Mouse (Mus musculus) neural tube, embryonic 13.5 days (tissue): ENCODE measurements at regions not wholly inside any gene's neighbourhood (a gene's known extent, or its start where the extent isn't known, plus 50 kb on each side); places are given as distances from the start of the nearest gene placed in this dataset.

Source experiments
- ATAC-seq: fragments of 200-750 bp; cut with Nextera tagmentation; 2 replicates; pipeline ENCODE4 v1.8.0; 2017; ENCODE audit warnings: low read depth, mild to moderate bottlenecking, moderate TSS enrichment, moderate library complexity
- H3K27ac ChIP-seq: fragments of 300-500 bp; sonication (generic); replicated peaks from 2 replicates; pipeline ENCODE4 v1.5.1; 2015; ENCODE audit warnings: moderate library complexity, mild to moderate bottlenecking, inconsistent platforms
- H3K27me3 ChIP-seq: fragments of 300-500 bp; sonication (generic); 2 replicates; pipeline ENCODE4 v1.6.1; 2015; ENCODE audit warnings: mild to moderate bottlenecking, inconsistent platforms
- H3K36me3 ChIP-seq: fragments of 300-500 bp; sonication (generic); 2 replicates; pipeline ENCODE4 v1.6.1; 2015; ENCODE audit warnings: mild to moderate bottlenecking, inconsistent platforms
- H3K4me1 ChIP-seq: fragments of 300-500 bp; sonication (generic); replicated peaks from 2 replicates; pipeline ENCODE4 v1.6.1; 2015; ENCODE audit warnings: inconsistent platforms
- H3K4me2 ChIP-seq: fragments of 300-500 bp; sonication (generic); 2 replicates; pipeline ENCODE4 v1.6.1; 2015; ENCODE audit warnings: inconsistent platforms, mild to moderate bottlenecking, moderate library complexity
- H3K4me3 ChIP-seq: fragments of 300-500 bp; sonication (generic); 2 replicates; pipeline ENCODE4 v1.5.1; 2015; ENCODE audit warnings: mild to moderate bottlenecking, inconsistent platforms
- H3K9ac ChIP-seq: fragments of 300-500 bp; sonication (generic); 2 replicates; pipeline ENCODE4 v1.6.1; 2015; ENCODE audit warnings: moderate library complexity, mild to moderate bottlenecking, inconsistent platforms
- H3K9me3 ChIP-seq: fragments of 300-500 bp; sonication (generic); 2 replicates; pipeline ENCODE4 v1.6.1; 2016; ENCODE audit warnings: inconsistent platforms
- WGBS: fragments of 180-500 bp; shearing (Covaris S2); methylation state at CpG from one replicate; pipeline ENCODE4 v1.1.7; 2015; 5-methylcytosine and 5-hydroxymethylcytosine counted together

DNA sequence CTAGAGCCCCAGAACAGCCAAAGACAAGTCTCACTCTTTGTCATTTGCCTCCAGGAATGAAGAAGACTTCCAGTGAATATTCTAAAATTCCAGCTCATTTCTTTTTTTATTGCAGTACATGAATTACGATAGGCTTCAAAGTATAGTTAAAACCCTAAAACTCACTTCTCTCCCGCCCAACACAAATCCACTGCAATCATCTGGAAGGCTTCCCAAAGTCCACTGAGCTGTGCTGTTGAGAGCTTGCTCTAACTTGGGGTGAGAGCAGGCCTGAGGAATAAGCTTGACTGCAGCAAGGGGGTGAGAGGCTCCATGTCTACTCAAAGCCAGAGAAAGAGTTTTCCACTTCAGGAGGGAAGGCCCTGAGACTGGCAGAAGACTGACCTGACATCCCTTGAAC lies 466.5 kb downstream of the Insc start:
- H3K4me1 ChIP-seq, result no peaks in the 10 kb centered on the region
- no peak for ATAC-seq
- H3K36me3 ChIP-seq, result no peaks in the 10 kb centered on the region
- H3K9ac ChIP-seq, result no peak overlapping the region
- no peak overlapping the region for H3K4me3 ChIP-seq
- no peaks in the 10 kb centered on the region for H3K9me3 ChIP-seq
- 83% methylated on average over 2 of the region's 2 CpGs for WGBS
- no peak overlapping the region for H3K27ac ChIP-seq
- H3K4me2 ChIP-seq, result no peak overlapping the region
- H3K27me3 ChIP-seq, result no peaks in the 10 kb centered on the region

DNA sequence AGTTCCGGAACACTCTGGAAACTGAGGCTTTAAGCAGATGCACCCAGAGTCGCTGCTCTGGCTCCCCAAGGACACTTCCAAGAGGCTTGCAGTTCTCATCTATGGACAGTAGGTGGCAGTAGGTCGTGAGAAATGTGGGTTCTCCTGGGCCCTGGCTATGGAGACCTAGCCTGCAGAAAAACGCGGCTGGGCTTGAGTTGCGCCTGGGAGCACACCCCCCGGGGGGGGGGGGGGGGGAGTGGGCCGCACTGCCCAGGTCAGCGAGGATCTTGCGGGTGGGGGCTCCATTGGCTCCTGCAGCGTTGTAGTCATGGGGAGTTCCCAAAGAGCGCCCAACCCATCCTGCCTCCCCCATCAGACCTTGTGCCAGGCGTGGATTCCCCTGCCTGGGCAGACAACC lies 473.3 kb downstream of the Insc start:
- H3K9ac ChIP-seq, result 0 out of 2 replicates have a peak overlapping the region, but pooled peaks have one; percentile 44
- peak; percentile 92 for ATAC-seq

GRCm38 (mm10) chr7:115217255-115217654 lies 473.8 kb downstream of the Insc start:
- peak; percentile 58 for ATAC-seq
- 4% methylated on average over 5 of the region's 5 CpGs for WGBS

More for the DNA sequence above, 473.3 kb downstream of the Insc start:
- H3K27ac ChIP-seq, result no peak overlapping the region
- peaks cover 31% of the 10 kb centered on the region for H3K4me1 ChIP-seq
- WGBS, result 2% methylated on average over 13 of the region's 13 CpGs
- no peaks in the 10 kb centered on the region for H3K9me3 ChIP-seq
- H3K4me2 ChIP-seq, result peak overlapping the region; percentile 56
- no peaks in the 10 kb centered on the region for H3K36me3 ChIP-seq
- peaks cover 3% of the 10 kb centered on the region; the same call in 1 of the 2 replicates for H3K27me3 ChIP-seq
- peak overlapping the region; percentile 22 for H3K4me3 ChIP-seq

GRCm38 (mm10) chr7:115217712-115218111 lies 474.2 kb downstream of the Insc start:
- Histone ChIP-seq H3K27ac (no peak overlapping the region), H3K4me2 (no peak overlapping the region), H3K36me3 (no peaks in the 10 kb centered on the region), H3K27me3 (peaks cover 3% of the 10 kb centered on the region; the same call in 1 of the 2 replicates), H3K4me1 (peaks cover 31% of the 10 kb centered on the region), H3K9me3 (no peaks in the 10 kb centered on the region), H3K4me3 (no peak overlapping the region), H3K9ac (no peak overlapping the region)
- 34% methylated on average over 6 of the region's 6 CpGs for WGBS
- ATAC-seq, result no peak

More at GRCm38 (mm10) chr7:115217255-115217654, 473.8 kb downstream of the Insc start:
- Histone ChIP-seq H3K4me1 (peaks cover 31% of the 10 kb centered on the region), H3K4me2 (peak overlapping the region; percentile 56), H3K27ac (no peak overlapping the region), H3K9ac (0 out of 2 replicates have a peak overlapping the region, but pooled peaks have one; percentile 44), H3K4me3 (peak overlapping the region; percentile 22), H3K36me3 (no peaks in the 10 kb centered on the region), H3K9me3 (no peaks in the 10 kb centered on the region), H3K27me3 (peaks cover 3% of the 10 kb centered on the region; the same call in 1 of the 2 replicates)

- no peak for ATAC-seq
- no peaks in the 10 kb centered on the region for H3K9me3 ChIP-seq
Observed at GRCm38 (mm10) chr7:115218596-115219180, 475.2 kb downstream of the Insc start.

GRCm38 (mm10) chr7:115222642-115223041 lies 479.1 kb downstream of the Insc start:
- H3K4me2 ChIP-seq, result no peak overlapping the region
- no peaks in the 10 kb centered on the region for H3K36me3 ChIP-seq
- WGBS, result 50% methylated on average over 5 of the region's 7 CpGs
- no peak overlapping the region for H3K4me3 ChIP-seq
- H3K9me3 ChIP-seq, result no peaks in the 10 kb centered on the region
- H3K27ac ChIP-seq, result no peak overlapping the region
- no peak overlapping the region for H3K9ac ChIP-seq
- no peaks in the 10 kb centered on the region; the same call in 1 of the 2 replicates for H3K27me3 ChIP-seq
- ATAC-seq, result no peak
- H3K4me1 ChIP-seq, result peaks cover 22% of the 10 kb centered on the region

More at GRCm38 (mm10) chr7:115218596-115219180, 475.2 kb downstream of the Insc start:
- Histone ChIP-seq H3K9ac (0 out of 2 replicates have a peak overlapping the region, but pooled peaks have one; percentile 17), H3K4me1 (peaks cover 31% of the 10 kb centered on the region), H3K36me3 (no peaks in the 10 kb centered on the region), H3K4me3 (no peak overlapping the region), H3K4me2 (peak overlapping the region; percentile 11; the same call in 1 of the 2 replicates), H3K27me3 (peaks cover 3% of the 10 kb centered on the region; the same call in 1 of the 2 replicates), H3K27ac (no peak overlapping the region)
- 30% methylated on average over 13 of the region's 13 CpGs for WGBS

- ATAC-seq, result no peak
- peaks cover 11% of the 10 kb centered on the region for H3K4me1 ChIP-seq
- no peak overlapping the region for H3K27ac ChIP-seq
- H3K9me3 ChIP-seq, result no peaks in the 10 kb centered on the region
- no peak overlapping the region for H3K4me3 ChIP-seq
- no peak overlapping the region for H3K9ac ChIP-seq
- no peaks in the 10 kb centered on the region for H3K36me3 ChIP-seq
- no peaks in the 10 kb centered on the region for H3K27me3 ChIP-seq
- H3K4me2 ChIP-seq, result no peak overlapping the region
- 75% methylated on average over 6 of the region's 6 CpGs for WGBS
Observed at GRCm38 (mm10) chr7:115230525-115230924, 487.0 kb downstream of the Insc start.

DNA sequence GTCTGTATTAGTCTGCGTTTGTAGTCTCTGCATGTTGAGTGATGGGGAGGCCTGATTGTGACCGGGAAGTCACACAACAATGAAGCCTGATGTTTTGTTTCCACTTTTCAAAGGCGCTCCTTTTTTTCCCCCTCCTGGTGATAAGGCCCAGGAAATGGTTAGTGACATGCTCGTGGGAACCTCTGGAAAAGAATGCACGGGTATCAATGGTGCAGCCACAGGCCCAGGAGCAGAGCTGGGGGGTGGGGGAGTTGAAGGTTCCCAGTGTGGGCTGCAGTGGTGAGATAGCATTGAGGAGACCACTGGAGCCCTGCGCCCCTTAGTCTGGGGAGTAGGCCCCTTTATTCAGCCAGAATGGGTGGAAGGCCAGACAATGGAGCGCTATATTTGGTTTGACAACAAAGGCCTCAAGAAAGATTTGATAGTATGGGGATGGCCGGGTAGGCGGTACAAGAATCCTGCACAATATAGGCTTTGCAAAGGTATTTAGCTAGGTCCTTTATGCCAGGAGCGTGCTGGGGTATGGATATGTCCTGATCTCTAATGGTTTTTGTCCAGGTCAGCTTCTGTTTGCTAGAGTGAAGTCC lies 490.4 kb downstream of the Insc start:
- Histone ChIP-seq H3K27me3 (no peaks in the 10 kb centered on the region), H3K27ac (no peak overlapping the region), H3K36me3 (no peaks in the 10 kb centered on the region), H3K4me3 (no peak overlapping the region), H3K9ac (no peak overlapping the region), H3K9me3 (no peaks in the 10 kb centered on the region), H3K4me2 (no peak overlapping the region), H3K4me1 (peaks cover 11% of the 10 kb centered on the region)
- no peak for ATAC-seq
- WGBS, result 21% methylated on average over 10 of the region's 10 CpGs

- Histone ChIP-seq H3K9ac (no peak overlapping the region), H3K27me3 (no peaks in the 10 kb centered on the region), H3K4me2 (no peak overlapping the region), H3K36me3 (no peaks in the 10 kb centered on the region), H3K27ac (no peak overlapping the region), H3K9me3 (no peaks in the 10 kb centered on the region), H3K4me3 (no peak overlapping the region), H3K4me1 (peaks cover 8% of the 10 kb centered on the region)
- 88% methylated on average over 1 of the region's 1 CpGs for WGBS
- ATAC-seq, result no peak
Observed at GRCm38 (mm10) chr7:115237131-115237530, 493.6 kb downstream of the Insc start.

- H3K4me3 ChIP-seq, result no peak overlapping the region
- H3K9me3 ChIP-seq, result no peaks in the 10 kb centered on the region
- H3K9ac ChIP-seq, result no peak overlapping the region
- H3K27ac ChIP-seq, result no peak overlapping the region
- H3K4me1 ChIP-seq, result no peaks in the 10 kb centered on the region
- no peak overlapping the region for H3K4me2 ChIP-seq
- H3K27me3 ChIP-seq, result no peaks in the 10 kb centered on the region
- H3K36me3 ChIP-seq, result no peaks in the 10 kb centered on the region
- ATAC-seq, result no peak
- WGBS, result 89% methylated on average over 2 of the region's 2 CpGs
Observed at GRCm38 (mm10) chr7:115251591-115252369, 508.3 kb downstream of the Insc start.

DNA sequence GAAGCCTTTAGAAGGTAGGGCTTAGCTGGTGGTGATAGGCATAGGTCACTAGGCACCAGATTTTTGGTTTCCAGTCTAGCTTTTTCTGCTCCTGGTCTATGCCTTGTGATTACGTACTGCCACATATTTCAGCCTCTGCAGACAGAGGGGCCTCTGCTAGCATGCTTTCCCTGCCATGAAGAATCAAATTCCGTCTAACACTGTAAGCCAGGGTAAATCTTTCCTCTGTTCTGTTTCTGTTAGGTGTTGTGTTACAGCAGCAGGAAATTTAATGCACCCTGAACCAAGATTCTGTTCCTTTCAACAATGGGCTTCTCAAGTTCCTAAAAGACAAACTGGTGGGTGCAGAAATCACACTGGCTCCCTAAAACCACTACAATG lies 508.9 kb downstream of the Insc start:
- ATAC-seq, result no peak
- H3K4me1 ChIP-seq, result no peaks in the 10 kb centered on the region
- no peaks in the 10 kb centered on the region for H3K27me3 ChIP-seq
- H3K4me2 ChIP-seq, result no peak overlapping the region
- no peaks in the 10 kb centered on the region for H3K9me3 ChIP-seq
- H3K4me3 ChIP-seq, result no peak overlapping the region
- H3K9ac ChIP-seq, result no peak overlapping the region
- no peaks in the 10 kb centered on the region for H3K36me3 ChIP-seq
- no peak overlapping the region for H3K27ac ChIP-seq
- WGBS, result 65% methylated on average over 2 of the region's 2 CpGs

DNA sequence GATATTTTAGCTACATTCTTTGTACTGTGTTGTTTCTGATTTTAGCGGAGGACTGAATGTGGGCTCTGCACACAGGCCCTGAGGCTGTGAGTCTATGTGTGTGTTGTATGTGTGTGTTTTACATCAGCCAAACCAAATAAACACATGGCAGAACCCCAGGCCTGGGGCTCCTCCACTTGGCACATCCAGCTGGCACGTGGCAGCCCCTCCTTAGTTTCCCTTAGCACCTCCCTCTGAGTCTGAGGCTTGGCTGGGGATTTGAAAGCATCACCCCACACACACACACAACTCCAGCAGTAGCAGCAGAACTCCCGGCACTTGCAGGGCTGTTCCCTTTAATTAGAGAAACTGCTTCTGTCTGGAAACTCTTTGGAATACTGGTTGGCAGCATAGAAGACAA lies 515.1 kb downstream of the Insc start:
- WGBS, result 31% methylated on average over 3 of the region's 3 CpGs
- H3K9me3 ChIP-seq, result no peaks in the 10 kb centered on the region
- no peak for ATAC-seq

More for the DNA sequence above, 515.1 kb downstream of the Insc start:
- Histone ChIP-seq H3K27me3 (no peaks in the 10 kb centered on the region), H3K36me3 (no peaks in the 10 kb centered on the region), H3K27ac (no peak overlapping the region), H3K4me3 (no peak overlapping the region), H3K4me1 (no peaks in the 10 kb centered on the region), H3K4me2 (no peak overlapping the region), H3K9ac (no peak overlapping the region)
